Mouse (Mus musculus) layer of hippocampus, postnatal 36 days (tissue): ENCODE results near the gene Emc3. TPM values are rescaled to one million over a fixed set of nuclear protein-coding genes. Genes with fewer than 3 reads are reported as not detected.

Source experiments
- microRNA-seq, 2 experiments: library from miRNA; unstranded; fragments of <30 nt; microRNA quantifications; one replicate each; pipeline ENCODE4 v1.2.0; 2021
- total RNA-seq, 2 experiments: library from RNA; stranded (reverse); gene quantifications; 2 replicates each; pipeline ENCODE4 v1.2.3; 2021

Gene Emc3
- total RNA-seq, 2 experiments from 2014 or later = 75.1 to 82.0 TPM

Small RNAs within 50 kb of the gene (microRNA-seq; reads per million reads assigned to microRNA genes)
- 0 reads per million in 2 experiments for gene Gm23365

Other genes with a start within 250 kb of the Emc3 start
- 10 to 100 TPM; 17.6 to 22.7 TPM for gene Cpne9, start 249.3 kb downstream of the Emc3 start, total RNA-seq
- gene Brpf1, start 224.5 kb downstream of the Emc3 start, total RNA-seq = 10 to 100 TPM; 36.3 to 39.4 TPM
- gene Ogg1, start 204.7 kb downstream of the Emc3 start, total RNA-seq = 1 to 10 TPM; 8.3 to 9.5 TPM
- gene Camk1, start 187.7 kb downstream of the Emc3 start, total RNA-seq = 10 to 100 TPM; 48.6 to 50.1 TPM
- 10 to 100 TPM; 53.4 to 56.1 TPM for gene Tada3, start 153.8 kb downstream of the Emc3 start, total RNA-seq
- gene Arpc4, start 153.5 kb downstream of the Emc3 start, total RNA-seq = 100 to 1,000 TPM; 296 to 329 TPM
- gene Ttll3, start 142.4 kb downstream of the Emc3 start, total RNA-seq = 10 to 100 TPM; 17.8 to 19.3 TPM
- gene Rpusd3, start 112.3 kb downstream of the Emc3 start, total RNA-seq = 10 to 100 TPM; 31.1 to 32.4 TPM
- gene Cidec, start 95.9 kb downstream of the Emc3 start, total RNA-seq = not detected
- 10 to 100 TPM; 43.4 to 50.6 TPM for gene Jagn1, start 89.1 kb downstream of the Emc3 start, total RNA-seq
- gene Il17re, start 73.2 kb downstream of the Emc3 start, total RNA-seq = under 1 TPM; 0.25 to 0.27 TPM
- 1 to 10 TPM; 6.4 to 9.7 TPM for gene Il17rc, start 60.2 kb downstream of the Emc3 start, total RNA-seq
- 100 to 1,000 TPM; 122 to 133 TPM for gene Creld1, start 48.4 kb downstream of the Emc3 start, total RNA-seq
- 10 to 100 TPM; 52.8 to 54.1 TPM for gene Prrt3, start 29.7 kb downstream of the Emc3 start, total RNA-seq
- gene Fancd2, start within 50 bp of the Emc3 start, total RNA-seq = 1 to 10 TPM; 1.9 to 2.5 TPM
- gene Fancd2os, start 69.1 kb upstream of the Emc3 start, total RNA-seq = under 1 TPM; 0.28 to 0.50 TPM
- gene Brk1, start 73.1 kb upstream of the Emc3 start, total RNA-seq = 100 to 1,000 TPM; 224 to 232 TPM
- 10 to 100 TPM; 50.8 to 50.9 TPM for gene Vhl, start 92.3 kb upstream of the Emc3 start, total RNA-seq
- gene Irak2, start 106.8 kb upstream of the Emc3 start, total RNA-seq = 10 to 100 TPM; 15.3 to 24.8 TPM
- 10 to 100 TPM; 52.5 to 60.7 TPM for gene Tatdn2, start 165.4 kb upstream of the Emc3 start, total RNA-seq
- gene Ghrl, start 188.2 kb upstream of the Emc3 start, total RNA-seq = not detected
- gene Sec13, start 209.1 kb upstream of the Emc3 start, total RNA-seq = 10 to 100 TPM; 70.8 to 74.3 TPM